Mouse (Mus musculus) telencephalon, adult 2 months (tissue): ENCODE data around the gene Alk.
A peak's percentile ranks its signal among the peaks of the same experiment; 100 is the strongest.

ENCODE experiments used
- DNase-seq: peaks from one replicate; pipeline ENCODE4 v3.0.0-alpha.2; 2011; ENCODE audit warnings: low read depth, low spot score

Alk gene

DNA sequence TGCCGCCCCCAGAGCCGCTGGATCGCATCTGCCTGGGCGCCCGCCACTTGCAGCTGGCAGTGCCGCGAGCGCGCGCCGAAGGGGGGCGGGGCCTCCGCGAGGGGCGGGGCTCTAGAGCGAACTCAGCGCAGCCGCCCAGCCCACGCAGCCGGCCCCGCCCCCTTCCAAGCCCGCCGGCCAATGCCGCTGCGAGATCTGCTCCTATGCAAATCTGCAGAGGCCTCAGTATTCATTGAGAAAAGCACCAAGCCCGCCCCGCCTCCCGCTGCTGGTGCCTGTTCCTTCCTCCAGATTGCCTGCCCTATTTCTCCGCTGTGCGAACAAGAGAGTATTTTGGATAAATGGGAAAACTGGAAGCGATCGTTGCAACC, at the start of gene Alk:
Gene Alk (minus strand): TSS at position 18 of the 371 bp plus-strand sequence.
- peak; percentile 77 for DNase-seq

DNA sequence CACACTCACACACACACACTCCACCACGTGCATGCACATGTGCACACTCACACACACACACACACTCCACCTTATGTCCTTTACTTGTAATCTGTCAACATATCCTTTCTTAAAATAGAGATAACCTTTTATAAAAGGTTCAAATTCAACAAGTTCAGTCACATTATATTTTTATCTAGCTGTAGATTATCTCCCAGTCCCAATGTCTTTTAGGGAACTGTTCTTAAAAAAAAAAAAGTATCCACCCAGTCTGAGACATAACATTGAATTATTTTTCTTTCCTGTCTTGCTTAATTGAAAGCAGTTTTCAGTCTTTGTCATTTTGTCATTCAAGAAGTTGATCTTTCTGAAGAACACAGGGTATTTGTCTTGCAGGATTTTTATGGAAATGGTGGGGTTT, 48.4 kb upstream of the Alk start:
- no peak for DNase-seq

DNA sequence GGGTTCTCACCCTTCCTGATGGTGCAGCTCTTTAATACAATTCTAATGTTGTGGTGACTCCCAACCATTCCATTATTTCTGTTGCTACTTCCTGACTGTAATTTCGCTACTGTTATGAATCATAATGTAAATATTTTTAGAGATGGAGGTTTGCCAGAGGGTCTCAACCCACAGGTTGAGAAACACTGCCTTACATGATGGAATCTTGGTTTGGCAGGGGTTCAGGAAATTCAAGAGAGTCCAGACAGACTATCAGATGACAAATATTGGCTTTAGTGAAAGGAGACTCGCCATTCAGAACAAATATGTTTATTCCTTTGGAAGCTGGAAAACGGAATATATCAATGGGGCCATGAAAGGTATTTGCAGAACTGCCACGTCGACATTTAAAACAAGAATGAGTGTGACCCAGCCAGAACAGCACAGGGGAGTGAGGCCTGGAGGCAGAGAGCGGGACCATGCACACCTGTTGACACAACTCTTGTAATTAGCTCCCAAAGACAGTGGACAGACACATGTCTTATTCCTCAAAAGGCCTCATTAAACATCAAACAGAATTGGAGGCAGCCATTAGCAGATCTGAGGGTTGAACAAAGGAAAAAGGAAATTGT, 44.3 kb upstream of the Alk start:
- no peak for DNase-seq

DNA sequence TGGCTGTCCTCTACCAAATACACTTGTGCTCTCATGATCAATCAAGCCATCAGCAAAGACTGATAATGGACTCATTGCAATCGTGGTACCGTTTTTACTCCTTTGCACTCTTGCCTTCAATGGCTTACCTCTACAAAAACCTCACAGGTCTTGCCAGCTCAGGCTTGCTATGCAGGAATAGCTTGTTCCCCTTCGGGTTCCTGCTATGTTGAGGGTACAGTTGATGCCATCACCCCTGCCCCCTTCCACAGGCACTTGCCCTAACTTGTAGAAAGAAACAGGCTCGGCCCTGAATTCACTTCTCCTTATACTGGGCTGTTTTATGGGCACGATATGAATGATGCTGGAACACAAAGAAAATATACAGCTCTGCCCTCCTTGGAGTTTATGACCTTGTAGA, 41.7 kb upstream of the Alk start:
- no peak for DNase-seq

DNA sequence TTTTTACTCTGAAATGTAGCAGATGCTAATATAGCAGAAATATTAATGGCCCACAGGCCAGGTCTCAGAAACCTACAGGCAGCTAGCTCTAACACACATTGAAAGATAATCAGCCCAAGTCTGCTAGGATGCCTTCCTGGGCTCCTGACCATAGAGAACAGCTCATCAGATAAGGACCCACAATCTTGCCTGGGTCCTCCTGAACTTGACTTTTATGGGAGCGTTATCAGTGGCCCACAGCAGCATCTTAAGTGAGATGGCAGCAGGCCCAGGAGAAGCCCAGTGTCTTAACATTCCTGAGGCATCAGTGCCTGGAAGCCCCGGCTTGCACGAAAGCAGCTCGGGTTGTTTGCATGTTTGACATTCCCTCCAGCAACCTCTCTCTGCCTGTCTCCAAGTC, 35.7 kb upstream of the Alk start:
- DNase-seq, result no peak

DNA sequence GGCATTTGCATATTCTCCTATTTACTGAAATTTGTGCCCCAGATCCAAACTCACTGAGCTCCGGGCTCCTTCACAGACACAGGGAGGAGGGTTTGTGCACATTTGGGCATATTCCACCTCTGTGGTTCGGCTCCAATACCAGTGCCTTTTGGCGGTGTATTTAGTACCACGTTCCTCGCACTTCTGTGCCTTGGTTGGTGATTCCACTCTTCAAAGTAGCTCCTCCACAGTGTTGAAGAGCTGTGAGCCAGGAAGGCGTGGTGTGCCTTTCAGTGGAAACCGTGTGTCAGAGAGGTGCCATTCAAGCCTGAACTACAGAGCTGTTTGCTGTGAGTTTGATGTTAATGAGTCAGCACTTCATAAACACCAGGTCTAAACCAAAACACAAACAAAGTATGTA, 35.0 kb upstream of the Alk start:
- DNase-seq, result no peak

DNA sequence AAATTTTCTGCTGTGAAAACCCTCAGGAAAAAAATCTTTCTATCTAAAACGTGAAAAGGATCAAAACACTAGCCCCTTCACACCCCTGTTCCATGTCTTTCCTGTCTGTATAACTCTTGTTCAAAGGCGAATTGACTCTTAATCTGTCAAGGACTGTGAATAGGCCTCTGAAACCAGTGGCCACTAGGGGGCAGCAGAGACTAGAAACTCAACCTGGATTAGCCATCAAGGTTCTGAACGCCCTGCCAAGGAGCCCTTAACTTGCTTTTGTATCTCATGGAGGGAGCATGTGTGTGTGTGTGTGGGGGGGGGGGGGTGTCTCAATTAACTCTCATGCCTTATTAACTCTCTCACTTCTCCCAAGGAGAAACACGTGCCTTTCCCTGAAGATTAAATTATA, 1.8 kb upstream of the Alk start:
- peak; percentile 63 for DNase-seq

DNA sequence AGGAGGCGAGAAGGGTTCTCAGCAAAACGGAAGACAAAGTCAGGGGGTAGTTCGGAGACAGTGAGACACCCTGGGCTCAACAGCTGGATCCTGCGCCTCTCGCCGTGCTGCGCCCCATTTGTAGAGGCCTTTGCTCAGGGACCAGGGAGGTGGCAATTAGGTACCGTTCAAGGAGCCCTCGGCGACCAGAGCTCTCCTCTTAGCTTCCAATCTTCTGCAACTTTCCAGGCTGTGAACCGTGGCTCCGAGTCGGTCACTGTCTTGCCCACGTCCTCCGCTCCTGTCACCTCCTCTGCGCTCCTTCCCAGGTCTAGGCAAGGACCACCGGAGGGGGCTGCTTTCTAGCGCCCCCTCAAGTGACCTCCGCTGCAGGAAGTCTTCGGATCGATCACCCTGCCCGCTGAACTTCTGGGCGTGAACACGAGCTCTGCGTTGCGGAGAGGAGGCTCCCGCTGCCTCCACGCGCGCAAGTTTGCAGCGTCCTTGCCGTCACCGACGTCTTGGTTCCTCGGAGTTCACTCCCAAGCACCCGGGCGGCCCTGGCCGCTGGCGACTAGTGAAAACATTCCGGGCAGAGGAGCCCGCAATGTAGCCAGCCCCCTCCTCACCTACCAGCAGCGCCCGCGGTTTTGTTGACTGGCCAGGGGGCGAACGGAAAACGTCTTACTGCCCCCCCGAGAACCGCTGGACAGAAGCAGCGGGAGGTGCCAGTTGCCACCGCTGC, 379 bp downstream of the Alk start:
- DNase-seq, result no peak

DNA sequence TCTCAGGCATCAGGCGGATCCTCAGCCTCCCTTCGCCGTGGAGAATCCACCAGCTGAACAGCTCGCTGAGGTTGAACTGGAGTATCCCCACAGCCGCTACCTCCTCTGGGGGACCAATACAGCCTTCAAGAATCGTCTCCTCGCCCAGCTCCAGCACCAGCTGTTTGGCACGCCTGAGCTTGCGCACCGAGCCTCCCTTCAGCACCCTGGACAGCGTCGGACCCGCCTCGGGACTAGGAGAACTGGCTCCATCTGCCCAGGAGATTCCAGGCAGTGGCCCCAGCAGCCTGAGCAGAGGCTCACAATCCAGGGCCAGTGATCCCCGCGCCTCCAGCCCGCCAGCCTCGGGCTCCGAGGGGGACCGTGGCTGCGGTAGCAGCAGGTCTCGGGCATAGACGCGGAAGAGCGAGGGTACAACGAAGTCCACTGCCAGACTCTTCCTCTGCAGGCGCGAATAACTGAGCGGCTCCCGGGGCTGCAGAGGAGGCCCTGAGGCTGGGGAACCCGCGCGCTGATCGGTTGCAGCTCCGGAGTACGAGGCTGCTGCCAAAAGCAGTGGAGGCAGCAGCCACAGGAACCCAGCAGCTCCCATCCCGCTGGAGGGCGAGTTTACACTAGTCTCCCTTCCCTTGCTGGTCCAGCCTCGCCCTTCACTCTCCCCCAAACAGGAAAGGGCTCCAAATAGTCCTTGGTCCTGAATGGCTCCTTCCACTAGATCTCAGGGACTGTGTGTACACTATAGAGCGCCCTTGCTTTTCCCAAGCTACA, 1.1 kb downstream of the Alk start:
- no peak for DNase-seq

DNA sequence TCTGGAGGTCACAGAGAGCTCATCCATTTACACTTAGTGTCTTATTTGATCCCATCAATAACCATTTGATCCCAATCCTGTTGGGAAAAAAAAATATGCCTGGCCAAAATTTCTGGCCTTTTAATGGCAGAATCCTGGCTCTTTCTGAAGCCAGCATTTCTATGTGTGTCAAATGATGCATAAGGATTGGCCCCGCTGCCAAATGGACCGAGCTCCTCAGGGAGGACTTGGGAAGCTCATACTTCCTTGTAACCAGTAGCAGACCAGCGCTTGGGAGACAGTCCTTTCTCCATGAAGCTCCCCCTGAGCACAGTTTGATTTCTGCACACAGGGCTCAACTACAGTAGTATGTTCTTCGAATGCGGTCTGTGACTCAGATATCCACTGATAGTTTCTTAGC, 3.6 kb downstream of the Alk start:
- no peak for DNase-seq

DNA sequence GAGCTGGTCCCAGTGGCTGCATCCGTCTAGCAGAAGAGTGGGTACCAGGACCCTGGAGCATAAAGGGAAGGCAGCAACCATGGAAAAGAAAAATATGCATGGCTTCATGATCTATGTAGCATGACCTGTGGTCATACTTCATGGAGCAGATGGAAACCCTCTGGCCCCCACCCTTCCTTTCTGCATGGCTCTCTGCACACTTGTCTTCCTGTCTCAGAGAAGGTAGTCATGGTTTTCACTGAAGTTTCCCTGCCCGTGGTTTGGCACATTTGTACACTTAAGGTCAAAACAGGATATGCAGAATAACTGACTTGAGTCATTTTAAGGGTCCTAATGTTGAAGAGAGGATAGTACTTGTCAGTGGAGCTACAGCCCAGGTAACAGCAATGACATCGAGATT, 16.8 kb downstream of the Alk start:
- no peak for DNase-seq

DNA sequence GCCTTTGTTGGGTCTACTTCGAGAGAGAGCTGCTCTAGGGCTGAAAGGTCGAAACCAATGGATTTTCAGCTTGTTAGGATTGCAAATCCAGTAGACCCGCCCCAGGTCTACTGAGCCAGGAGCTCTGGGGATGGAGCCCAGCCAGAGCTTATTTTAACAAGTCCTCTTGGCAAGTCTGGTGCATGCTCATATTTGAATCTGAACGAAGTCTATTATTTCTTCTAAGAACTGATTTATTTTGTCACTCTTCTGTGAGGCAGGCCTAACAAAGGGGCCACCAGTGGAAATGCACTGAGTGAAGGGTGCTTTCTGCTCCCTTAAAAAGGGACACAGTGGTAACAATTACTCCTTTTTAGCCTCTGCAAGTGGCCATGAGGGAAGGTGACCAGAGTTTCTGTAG, 24.3 kb downstream of the Alk start:
- no peak for DNase-seq

DNA sequence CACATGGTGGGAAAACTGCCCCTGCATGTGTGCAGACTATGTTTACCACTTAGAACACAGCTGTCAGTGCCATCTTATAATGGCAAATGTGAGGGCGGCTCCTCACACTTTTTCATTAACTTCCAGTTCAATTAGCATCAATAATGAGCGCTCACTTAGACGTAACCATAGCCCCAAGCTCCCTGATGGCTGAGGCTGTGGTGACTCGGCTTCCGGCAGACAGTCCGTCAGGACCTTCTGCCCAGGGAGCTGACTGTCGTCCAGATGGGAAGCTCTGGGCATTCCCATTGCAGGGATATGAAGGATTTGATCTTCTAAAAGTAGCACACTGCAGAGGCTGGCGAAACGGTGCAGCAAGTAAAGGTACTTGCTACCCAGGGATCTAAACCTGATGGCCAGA, 25.1 kb downstream of the Alk start:
- DNase-seq, result no peak

DNA sequence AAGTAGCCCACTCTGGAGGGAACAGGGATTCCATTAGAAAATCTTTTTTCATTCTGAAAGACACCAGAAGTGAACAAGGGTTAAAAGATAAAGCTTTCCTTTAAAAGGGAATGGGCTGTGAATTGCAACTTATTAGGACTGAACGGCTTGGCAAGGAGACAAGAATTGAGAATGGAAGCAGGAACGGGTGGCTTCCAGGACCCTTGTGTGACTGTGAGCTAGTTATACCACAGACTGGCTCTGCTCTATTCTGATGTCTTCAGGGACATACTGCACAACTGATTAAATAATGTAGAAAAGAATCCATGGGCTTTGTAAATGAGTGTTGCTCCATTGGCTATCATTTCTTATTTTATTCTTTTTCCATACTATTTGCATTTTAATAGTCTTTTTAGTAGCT, 33.0 kb downstream of the Alk start:
- DNase-seq, result no peak

DNA sequence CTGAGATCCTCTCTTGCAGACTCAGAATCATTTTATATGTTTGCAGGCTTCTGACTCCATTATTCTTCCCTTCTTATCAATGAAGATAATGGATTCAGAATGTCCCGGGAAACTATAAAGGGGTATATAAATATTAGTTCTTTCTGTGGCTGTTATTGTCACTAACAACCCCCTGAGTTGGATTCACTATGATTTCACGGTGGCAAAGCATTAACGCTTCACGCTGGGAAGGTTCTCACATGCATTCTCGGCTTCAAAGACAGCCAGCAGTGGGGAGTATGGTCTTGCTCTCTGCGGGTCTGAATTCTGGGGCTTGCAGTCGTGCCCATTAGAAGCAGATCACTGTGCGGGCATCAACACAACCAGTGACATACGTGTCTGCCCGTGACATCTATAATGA, 34.9 kb downstream of the Alk start:
- no peak for DNase-seq

DNA sequence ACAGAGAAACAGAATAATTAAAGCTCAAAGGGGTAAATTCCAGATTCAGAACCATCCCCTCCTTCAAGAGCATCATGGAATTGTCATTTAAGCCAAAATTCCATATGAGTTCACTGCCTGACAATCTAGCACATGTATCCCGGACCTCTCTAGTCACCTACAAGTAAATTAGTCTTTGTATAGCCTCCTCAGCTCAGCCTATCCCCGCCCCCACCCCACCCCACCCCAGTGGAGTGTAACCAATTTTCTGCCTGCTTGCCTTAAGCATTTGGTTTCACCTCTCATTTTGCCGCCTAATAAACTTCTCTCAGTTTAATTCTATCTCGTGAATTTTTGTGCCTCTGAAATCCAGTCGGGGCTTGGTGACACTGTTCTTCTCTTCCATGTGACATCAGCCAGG, 41.0 kb downstream of the Alk start:
- DNase-seq, result no peak

DNA sequence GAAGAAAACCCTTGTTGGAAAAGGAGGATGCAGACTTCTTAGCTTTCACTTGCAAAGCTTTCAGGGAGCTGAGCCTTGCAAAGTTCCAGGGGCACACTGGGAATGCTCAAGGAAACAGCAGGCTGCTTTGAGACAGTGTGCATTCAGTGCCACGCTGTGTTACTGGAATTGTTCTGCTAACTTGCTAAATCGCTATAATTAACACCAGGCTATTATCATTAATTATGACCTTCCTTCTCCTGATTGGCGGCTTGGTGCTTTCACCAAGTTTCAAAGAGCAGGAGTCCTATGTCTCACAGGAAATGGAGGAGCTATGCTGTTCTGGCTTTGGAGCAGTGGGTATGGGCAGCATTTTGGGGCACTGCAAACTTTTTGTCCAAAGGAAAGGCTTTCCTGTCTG, 43.0 kb downstream of the Alk start:
- DNase-seq, result peak; percentile 32

DNA sequence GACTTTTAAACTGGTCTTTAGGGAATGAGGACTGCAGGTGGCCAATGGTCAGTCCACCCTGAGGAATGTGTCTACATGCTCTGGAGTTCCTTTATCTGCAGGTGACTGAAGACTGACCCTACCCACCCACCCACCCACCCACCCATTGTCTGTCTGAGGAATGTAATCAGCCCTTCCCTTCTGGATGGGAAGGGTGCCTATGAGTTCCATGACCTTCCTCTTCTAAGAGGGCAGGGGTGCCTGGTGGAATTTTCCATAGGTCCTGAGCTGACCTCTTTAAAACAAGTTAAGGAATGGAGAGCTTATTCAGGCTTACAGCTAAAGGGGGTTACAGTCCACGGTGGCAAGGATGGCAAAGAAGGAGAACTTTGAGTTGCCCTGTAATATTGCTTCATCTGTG, 43.7 kb downstream of the Alk start:
- DNase-seq, result no peak

DNA sequence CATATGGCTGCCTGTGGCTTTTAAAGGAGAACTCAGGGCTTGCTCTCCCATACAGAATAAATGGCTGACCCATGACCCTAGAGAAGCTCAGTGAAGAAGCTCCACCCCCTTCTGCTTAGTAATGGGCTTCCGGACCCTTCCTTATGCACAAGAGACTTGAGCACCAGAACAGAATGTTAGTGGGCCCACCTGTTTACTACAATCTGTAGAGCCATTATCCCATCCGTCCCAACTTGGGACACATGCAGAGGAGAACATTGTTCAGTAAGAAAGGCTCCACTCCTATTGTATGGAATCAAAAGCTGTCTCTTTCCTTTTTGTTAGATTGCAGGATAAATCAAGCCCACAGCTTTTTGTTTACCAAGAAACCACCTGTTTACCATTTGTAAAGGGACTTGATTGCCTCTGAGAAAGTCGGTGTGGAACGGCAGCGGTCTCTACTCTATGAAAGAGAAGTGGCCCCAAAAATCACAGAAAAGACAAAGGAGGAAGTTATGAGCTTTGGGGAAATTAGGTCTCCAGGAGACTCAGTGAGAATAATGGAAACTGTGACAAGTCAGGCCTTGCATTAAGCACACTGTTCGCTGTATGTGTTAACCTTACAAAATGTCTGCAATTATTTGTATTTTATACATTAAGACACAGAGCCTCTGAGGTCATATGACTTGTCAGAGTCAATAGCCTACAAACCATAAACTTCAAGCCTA, 47.2 kb downstream of the Alk start:
- no peak for DNase-seq

DNA sequence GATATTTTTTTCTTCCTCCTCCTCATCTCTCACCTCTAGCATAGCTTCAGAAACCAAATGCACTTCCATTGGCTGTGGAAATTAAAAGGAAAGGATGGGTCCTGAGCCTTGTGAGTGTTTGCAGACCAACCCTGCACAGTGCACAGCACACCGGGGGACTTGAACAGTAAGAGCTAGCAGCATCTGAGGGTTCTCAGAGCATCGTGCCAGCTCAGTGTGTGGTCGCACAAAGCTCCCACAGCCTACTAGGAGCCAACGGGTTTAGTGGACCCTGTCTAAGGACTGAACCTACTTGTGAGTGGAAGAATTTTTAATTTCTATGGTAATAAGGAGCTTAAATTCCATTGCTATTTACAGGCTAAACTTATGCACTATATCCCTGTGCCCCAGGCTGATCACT, 58.2 kb downstream of the Alk start:
- no peak for DNase-seq

DNA sequence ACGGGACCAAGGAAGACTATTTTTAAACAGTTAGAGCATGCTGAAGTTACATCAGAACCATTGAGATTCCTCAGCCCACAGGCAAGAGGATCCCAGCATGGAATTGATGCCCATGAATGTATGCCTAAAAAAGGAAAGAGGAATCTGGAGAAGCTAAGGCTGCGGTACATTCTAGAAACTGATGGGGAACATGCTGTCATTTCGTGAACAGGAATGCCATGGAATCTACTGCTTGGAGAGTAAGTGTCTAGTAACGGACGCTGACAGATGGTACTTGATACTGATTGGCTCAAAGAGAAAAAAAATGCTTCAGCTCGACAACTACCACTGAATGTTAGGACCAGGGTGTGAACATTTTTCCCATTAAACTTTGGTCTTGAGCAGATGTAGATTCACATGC, 69.1 kb downstream of the Alk start:
- no peak for DNase-seq

DNA sequence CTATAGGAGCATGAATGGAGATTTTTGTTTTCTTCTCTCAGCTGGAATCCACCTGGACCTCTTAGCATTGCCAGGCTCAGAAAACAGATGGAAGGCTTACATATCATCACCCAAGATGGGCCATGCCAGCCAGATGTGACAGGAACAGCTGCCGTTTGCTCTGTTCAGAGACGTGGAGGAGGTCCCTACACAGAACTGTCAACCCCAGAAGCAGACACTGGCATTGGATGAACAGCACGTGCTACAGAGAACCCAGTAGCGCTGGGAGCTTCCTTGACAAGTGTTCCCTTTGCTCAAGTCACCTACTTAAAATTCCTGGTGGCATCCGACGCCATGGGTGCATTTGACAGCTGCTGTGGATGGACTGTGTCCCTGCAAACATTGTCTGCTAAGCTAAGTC, 72.2 kb downstream of the Alk start:
- DNase-seq, result no peak

DNA sequence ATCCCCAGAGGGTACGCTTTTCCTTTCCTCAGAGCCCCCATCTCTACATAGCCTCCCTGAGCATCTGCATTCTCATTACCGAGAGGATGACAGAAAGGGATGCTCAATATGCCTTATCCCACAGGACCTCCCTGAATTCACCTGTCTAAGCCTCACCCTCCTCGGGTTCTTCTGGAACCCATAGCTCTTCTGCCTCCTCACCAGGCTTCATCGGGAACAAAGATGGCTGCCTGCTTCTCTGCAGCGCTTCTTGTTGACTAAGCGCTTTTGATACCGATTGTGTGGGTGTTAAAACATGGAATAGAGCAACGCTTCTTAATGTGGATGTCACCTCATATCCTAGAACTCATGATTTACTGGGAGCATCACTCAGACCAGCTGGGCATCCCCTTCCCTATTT, 75.9 kb downstream of the Alk start:
- DNase-seq, result no peak
